ENCODE assay signal across 28 mouse cellular contexts in genomic region chr1:153004472-153004871, GRCm38 (mm10). TPM values are rescaled to one million over a fixed set of nuclear protein-coding genes. Genes with fewer than 3 reads are reported as not detected.
"Had no signal": no experiment of that assay in that cellular context is flagged by ENCODE, and none has a peak within 500 bp of the region (broad histone marks: within the 10 kb centered on the region; RNA-seq: fewer than 3 reads in every experiment).

No protein-coding gene starts in this region.

- H3K9ac ChIP-seq: embryonic facial prominence, embryonic 12.5 days; embryonic facial prominence, embryonic 13.5 days; embryonic facial prominence, embryonic 15.5 days; forebrain, embryonic 12.5 days; forebrain, embryonic 13.5 days; forebrain, embryonic 15.5 days; forebrain, postnatal 0 days had no signal

- H3K4me1 ChIP-seq: embryonic facial prominence, embryonic 12.5 days; forebrain, embryonic 13.5 days had no signal

- H3K27me3 ChIP-seq: embryonic facial prominence, embryonic 12.5 days; embryonic facial prominence, embryonic 13.5 days; embryonic facial prominence, embryonic 15.5 days; forebrain, embryonic 13.5 days; forebrain, embryonic 15.5 days had no signal

- H3K27ac ChIP-seq: embryonic facial prominence, embryonic 10.5 days; embryonic facial prominence, embryonic 12.5 days; embryonic facial prominence, embryonic 13.5 days; embryonic facial prominence, embryonic 15.5 days; forebrain, embryonic 10.5 days; forebrain, embryonic 12.5 days; forebrain, embryonic 13.5 days; forebrain, embryonic 15.5 days; gastrocnemius, adult 2 months had no signal

- H3K4me2 ChIP-seq: embryonic facial prominence, embryonic 12.5 days; embryonic facial prominence, embryonic 13.5 days; embryonic facial prominence, embryonic 15.5 days; forebrain, embryonic 12.5 days; forebrain, embryonic 13.5 days; forebrain, embryonic 15.5 days had no signal

- DNase-seq: cerebellum, adult 18-20 months; cerebellum, adult 2 months; cerebellum, adult 8-10 months; cerebellum, adult 9-10 months; cerebellum, adult 9-11 months; cerebellum, postnatal 10 days; cerebellum, postnatal 14 days; cerebellum, postnatal 25 days; cerebellum, postnatal 36 days; embryo, embryonic 11 days; forebrain, postnatal 0 days; gastrocnemius, adult 2 months; gastrocnemius, postnatal 10 days; gastrocnemius, postnatal 14 days; gastrocnemius, postnatal 25 days; gastrocnemius, postnatal 36 days; heart, adult 11 months had no signal

- H3K4me3 ChIP-seq: embryonic facial prominence, embryonic 10.5 days; embryonic facial prominence, embryonic 12.5 days; embryonic facial prominence, embryonic 13.5 days; embryonic facial prominence, embryonic 15.5 days; erythroblast, embryonic 14.5 days; forebrain, embryonic 10.5 days; forebrain, embryonic 12.5 days; forebrain, embryonic 13.5 days; forebrain, embryonic 15.5 days; gastrocnemius, adult 2 months had no signal

- H3K36me3 ChIP-seq: embryonic facial prominence, embryonic 10.5 days; embryonic facial prominence, embryonic 12.5 days; embryonic facial prominence, embryonic 13.5 days; embryonic facial prominence, embryonic 15.5 days; forebrain, embryonic 10.5 days; forebrain, embryonic 12.5 days; forebrain, embryonic 15.5 days had no signal

- H3K9me3 ChIP-seq: embryonic facial prominence, embryonic 10.5 days; embryonic facial prominence, embryonic 12.5 days; embryonic facial prominence, embryonic 13.5 days; embryonic facial prominence, embryonic 15.5 days; forebrain, embryonic 10.5 days; forebrain, embryonic 12.5 days; forebrain, embryonic 13.5 days; forebrain, embryonic 15.5 days had no signal

- ATAC-seq: forebrain, embryonic 13.5 days; forebrain, embryonic 14.5 days; forebrain, embryonic 15.5 days; forebrain, embryonic 16.5 days; forebrain, postnatal 0 days had no signal

RNA-seq across cellular contexts. Expression of gene Nmnat2, which starts 49.7 kb away (rescaled TPM):
- polyA plus RNA-seq: erythroblast, embryonic 14.5 days had no signal
